Mouse (Mus musculus) left cerebral cortex, adult 2 months (tissue): ENCODE results near the gene Ptcd1. TPM values are rescaled to one million over a fixed set of nuclear protein-coding genes. Genes with fewer than 3 reads are reported as not detected.
"Not testable (repeated sequence)": the region's sequence is repeated elsewhere in the genome, so short reads cannot be mapped to it uniquely, and the experiment has no call there.

ENCODE experiments used
- DNase-seq, 2 experiments: peaks; one replicate each; pipeline ENCODE4 v3.0.0; 2021 to 2022; ENCODE audit warnings: low spot score in 2 of 2, mixed read lengths in 1 of 2; ENCODE audit errors: extremely low spot score in 1 of 2
- H3K27ac ChIP-seq: fragments of 200-600 bp; 2 replicates; pipeline ENCODE4 v1.8.1; 2022
- H3K4me3 ChIP-seq: fragments of 200-600 bp; 2 replicates; pipeline ENCODE4 v1.8.1; 2022
- CTCF ChIP-seq: fragments of 200-600 bp; IDR thresholded peaks from 2 replicates; pipeline ENCODE4 v1.8.1; 2022; ENCODE audit warnings: antibody characterized with exemption, mild to moderate bottlenecking, moderate library complexity
- intact Hi-C: fragments of 180-260 bp; cut with DNase I; formaldehyde crosslinking; loops from one replicate; pipeline ENCODE4 v1.15.1; 2025
- total RNA-seq, 2 experiments: library from RNA; stranded (reverse); gene quantifications; 2 replicates each; pipeline ENCODE4 v1.2.3; 2021

Ptcd1 gene
- total RNA-seq, 2 experiments from 2014 or later: 19.4 to 21.9 TPM

- intact Hi-C loops: no loop called here
- no peak for DNase-seq
- no peak overlapping the region for H3K4me3 ChIP-seq
- no peak for TF ChIP-seq CTCF
- H3K27ac ChIP-seq: no peak overlapping the region
These were observed 14.2 kb downstream of the Ptcd1 start for GRCm38 (mm10) chr5:145152690-145153089.

- H3K4me3 ChIP-seq: no peak overlapping the region
- no peak for DNase-seq
- intact Hi-C loops: no loop called here
- no peak for TF ChIP-seq CTCF
- H3K27ac ChIP-seq: no peak overlapping the region
These were observed 17.6 kb downstream of the Ptcd1 start for GRCm38 (mm10) chr5:145149294-145149693.

- no peak for TF ChIP-seq CTCF
- no peak overlapping the region for H3K27ac ChIP-seq
These were observed 19.2 kb downstream of the Ptcd1 start for GRCm38 (mm10) chr5:145147748-145148147.

GRCm38 (mm10) chr5:145140611-145141010 is 26.3 kb downstream of the Ptcd1 start:
- intact Hi-C loops: loop anchor here (2.0 kb wide), 1 partner anchor 26 kb away; the partner anchor contains the start of genes Cpsf4 and Ptcd1
- H3K27ac ChIP-seq: peak overlapping the region; percentile 100
- no peak for TF ChIP-seq CTCF
- DNase-seq: no peak
- peak overlapping the region; percentile 78 for H3K4me3 ChIP-seq

More at GRCm38 (mm10) chr5:145147748-145148147, 19.2 kb downstream of the Ptcd1 start:
- no peak overlapping the region for H3K4me3 ChIP-seq
- no peak for DNase-seq
- intact Hi-C loops: no loop called here

- peak within 1 kb of the TSS; percentile 78 for H3K4me3 ChIP-seq
- intact Hi-C loops: loop anchor here (2.0 kb wide), 1 partner anchor 27 kb away; the partner anchor contains the start of genes Cpsf4 and Ptcd1
- H3K27ac ChIP-seq: peak within 1 kb of the TSS; percentile 100
- DNase-seq: peak; percentile 94 to 95
- no peak; the same call in none of the 2 replicates for TF ChIP-seq CTCF
These were observed 27.1 kb downstream of the Ptcd1 start, which contains the start of the genes Pdap1 and Bud31 for GRCm38 (mm10) chr5:145139571-145140519. TSS of gene Pdap1 (minus strand) at chr5:145140238. TSS of gene Bud31 (plus strand) at chr5:145140362.

- no peak overlapping the region for H3K27ac ChIP-seq
- TF ChIP-seq CTCF: no peak
- no peak for DNase-seq
- intact Hi-C loops: no loop called here
- peak overlapping the region; percentile 78 for H3K4me3 ChIP-seq
These were observed 28.1 kb downstream of the Ptcd1 start for GRCm38 (mm10) chr5:145138836-145139235.

GRCm38 (mm10) chr5:145133275-145133674 is 33.6 kb downstream of the Ptcd1 start:
- DNase-seq, H3K27ac ChIP-seq, H3K4me3 ChIP-seq, intact Hi-C loops: not testable (repeated sequence)
- TF ChIP-seq CTCF: peak; percentile 7

GRCm38 (mm10) chr5:145130995-145131394 is 35.9 kb downstream of the Ptcd1 start:
- intact Hi-C loops: no loop called here
- TF ChIP-seq CTCF: no peak
- DNase-seq: no peak
- H3K4me3 ChIP-seq: no peak overlapping the region
- H3K27ac ChIP-seq: peak overlapping the region; percentile 89

GRCm38 (mm10) chr5:145130191-145130590 is 36.7 kb downstream of the Ptcd1 start:
- H3K4me3 ChIP-seq: no peak overlapping the region
- TF ChIP-seq CTCF: no peak
- intact Hi-C loops: no loop called here
- peak; percentile 42 to 54 for DNase-seq
- H3K27ac ChIP-seq: peak overlapping the region; percentile 89

GRCm38 (mm10) chr5:145129773-145130172 is 37.1 kb downstream of the Ptcd1 start:
- intact Hi-C loops, H3K4me3 ChIP-seq: not testable (repeated sequence)
- peak in 1 of 2 experiments; percentile 35 for DNase-seq
- peak overlapping the region; percentile 89 for H3K27ac ChIP-seq

- H3K27ac ChIP-seq: peak overlapping the region; percentile 89
- no peak for TF ChIP-seq CTCF
- H3K4me3 ChIP-seq: no peak overlapping the region
- no peak for DNase-seq
- intact Hi-C loops: no loop called here
These were observed 37.8 kb downstream of the Ptcd1 start for GRCm38 (mm10) chr5:145129124-145129523.

GRCm38 (mm10) chr5:145126580-145126979 is 40.3 kb downstream of the Ptcd1 start:
- H3K27ac ChIP-seq: no peak overlapping the region
- no peak overlapping the region for H3K4me3 ChIP-seq
- no peak for DNase-seq
- intact Hi-C loops: no loop called here
- no peak for TF ChIP-seq CTCF
